Mouse (Mus musculus) lung, adult 2 months (tissue): ENCODE data around the gene Rnf168.

ENCODE experiments used
- CTCF ChIP-seq: fragments of 200-500 bp; IDR thresholded peaks from 2 replicates; pipeline ENCODE4 v1.5.1; 2011; ENCODE audit warnings: mild to moderate bottlenecking, low read length, control low read depth; ENCODE audit not compliant: insufficient read depth
- POLR2A ChIP-seq: fragments of 200-500 bp; IDR thresholded peaks from 2 replicates; pipeline ENCODE4 v1.6.1; 2011; ENCODE audit warnings: low read depth, mild to moderate bottlenecking, control low read depth, low read length, borderline replicate concordance; ENCODE audit errors: extremely low read depth

- TF ChIP-seq POLR2A: no peak
- no peak for TF ChIP-seq CTCF
These were observed 73.5 kb downstream of the Rnf168 start for GRCm38 (mm10) chr16:32350776-32351175.
